Mouse (Mus musculus): ENCODE results near the gene Vldlr.

Vldlr gene

DNA sequence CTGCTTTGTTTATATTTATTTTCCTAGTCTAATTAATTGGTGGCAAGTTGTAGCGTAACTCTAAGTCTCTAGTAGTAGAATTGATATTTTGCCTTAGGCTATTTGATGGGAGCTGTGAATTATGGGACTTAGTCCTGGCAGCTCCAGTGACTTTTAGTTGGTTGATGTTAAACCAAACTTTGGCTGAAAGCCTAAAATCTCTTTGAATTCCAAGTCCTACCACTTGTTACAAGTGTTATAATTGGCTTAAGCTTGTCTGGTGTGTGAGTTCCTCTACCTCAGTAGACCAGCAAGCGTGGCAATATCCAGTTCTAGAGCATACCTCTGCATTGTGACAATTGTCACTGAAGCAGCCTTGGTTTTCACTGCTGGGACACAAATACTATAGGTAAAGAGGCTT is 17.1 kb downstream of the Vldlr start:
- no peak for DNase-seq (ENCODE audit: low spot score)

DNA sequence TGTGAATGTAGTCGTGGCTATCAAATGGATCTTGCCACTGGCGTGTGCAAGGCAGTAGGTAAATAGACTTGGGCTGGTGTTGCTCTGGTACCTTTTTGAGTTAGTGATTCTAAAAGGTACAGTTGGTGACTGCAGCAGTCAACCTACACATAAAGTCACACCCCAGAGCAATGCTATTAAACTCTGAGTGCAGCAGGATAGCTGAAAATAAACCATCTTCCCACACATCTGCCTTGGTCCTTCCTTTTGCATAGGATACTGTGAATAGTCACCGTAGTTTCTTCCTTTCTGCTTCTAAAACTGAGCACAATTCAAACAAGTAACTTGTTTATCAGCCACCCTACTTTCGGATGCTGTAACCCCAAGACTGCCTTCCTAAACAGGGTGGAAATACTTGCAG is 23.6 kb downstream of the Vldlr start:
- DNase-seq (ENCODE audit: low spot score): no peak

DNA sequence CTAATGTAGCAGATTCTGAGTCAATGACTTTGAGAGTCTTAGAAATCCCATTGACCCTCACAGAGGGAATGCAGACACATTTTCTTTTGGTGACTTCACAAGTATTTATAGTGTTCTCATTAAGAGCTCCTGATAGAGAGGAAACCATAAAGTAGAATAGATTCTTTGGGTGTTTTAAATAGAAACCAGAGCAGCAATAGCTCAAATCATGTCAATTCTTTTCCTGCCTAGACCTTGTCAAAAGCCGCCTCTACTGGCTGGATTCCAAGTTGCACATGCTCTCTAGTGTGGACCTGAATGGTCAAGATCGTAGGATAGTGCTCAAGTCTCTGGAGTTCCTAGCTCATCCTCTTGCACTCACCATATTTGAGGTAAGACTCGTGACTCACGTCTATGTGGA is 27.2 kb downstream of the Vldlr start:
- no peak for DNase-seq (ENCODE audit: low spot score)

DNA sequence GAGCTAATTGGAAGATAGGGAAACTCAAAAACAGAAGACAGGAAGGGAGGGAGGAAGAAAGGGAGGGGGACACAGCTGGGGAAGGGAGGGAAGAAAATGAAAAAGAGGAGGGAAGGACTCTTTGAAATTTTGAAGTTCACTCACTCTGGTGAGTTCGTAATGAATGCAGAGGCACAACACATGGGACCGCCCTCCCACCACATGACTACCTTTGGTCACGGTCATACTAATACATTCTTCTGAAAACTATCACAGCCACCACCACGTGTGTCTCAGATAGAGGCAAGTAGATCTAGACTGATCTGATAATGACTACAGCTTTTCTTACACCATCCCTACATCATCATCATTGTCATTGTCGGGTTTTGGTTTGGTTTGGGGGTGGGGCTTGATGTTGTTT is 38.5 kb downstream of the Vldlr start:
- DNase-seq (ENCODE audit: low spot score): no peak

DNA sequence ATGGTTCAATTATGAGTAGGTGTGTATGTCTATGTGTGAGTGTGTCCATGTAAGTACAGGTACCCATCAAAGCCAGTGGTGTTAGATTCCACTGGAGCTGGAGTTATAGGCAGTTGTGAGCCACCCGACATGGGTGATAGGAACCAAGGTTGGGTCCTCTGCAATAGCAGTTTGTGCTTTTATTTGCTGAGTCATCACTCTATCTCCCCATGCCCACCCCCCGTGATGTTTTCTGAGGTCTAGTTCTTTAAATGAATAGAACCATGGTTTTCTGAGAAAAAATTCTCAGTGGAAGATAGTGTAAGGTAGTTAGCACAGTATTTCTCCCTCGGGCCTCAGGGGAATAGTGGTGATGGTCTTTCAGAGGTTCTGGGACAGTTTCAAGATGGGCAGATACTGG is 39.4 kb downstream of the Vldlr start:
- no peak for DNase-seq (ENCODE audit: low spot score)

DNA sequence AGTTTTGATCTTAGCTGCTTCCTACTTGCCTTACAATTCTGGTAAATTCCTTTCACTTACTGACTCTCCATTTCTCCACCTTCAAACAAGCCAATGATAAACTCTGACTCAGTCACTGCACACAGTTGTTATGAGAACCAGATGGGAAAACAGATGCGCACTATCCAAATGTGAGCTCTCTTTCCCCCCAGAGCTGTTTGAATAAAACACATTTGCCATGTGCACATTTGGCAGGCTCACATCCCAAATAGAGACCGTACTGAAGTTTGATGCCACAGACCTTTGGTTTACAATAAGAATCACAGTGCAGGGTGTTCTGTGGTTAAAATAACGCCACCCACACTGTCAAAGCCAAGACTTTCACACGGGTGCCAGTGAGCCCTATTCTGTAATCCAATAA is 43.8 kb downstream of the Vldlr start:
- no peak for DNase-seq (ENCODE audit: low spot score)

DNA sequence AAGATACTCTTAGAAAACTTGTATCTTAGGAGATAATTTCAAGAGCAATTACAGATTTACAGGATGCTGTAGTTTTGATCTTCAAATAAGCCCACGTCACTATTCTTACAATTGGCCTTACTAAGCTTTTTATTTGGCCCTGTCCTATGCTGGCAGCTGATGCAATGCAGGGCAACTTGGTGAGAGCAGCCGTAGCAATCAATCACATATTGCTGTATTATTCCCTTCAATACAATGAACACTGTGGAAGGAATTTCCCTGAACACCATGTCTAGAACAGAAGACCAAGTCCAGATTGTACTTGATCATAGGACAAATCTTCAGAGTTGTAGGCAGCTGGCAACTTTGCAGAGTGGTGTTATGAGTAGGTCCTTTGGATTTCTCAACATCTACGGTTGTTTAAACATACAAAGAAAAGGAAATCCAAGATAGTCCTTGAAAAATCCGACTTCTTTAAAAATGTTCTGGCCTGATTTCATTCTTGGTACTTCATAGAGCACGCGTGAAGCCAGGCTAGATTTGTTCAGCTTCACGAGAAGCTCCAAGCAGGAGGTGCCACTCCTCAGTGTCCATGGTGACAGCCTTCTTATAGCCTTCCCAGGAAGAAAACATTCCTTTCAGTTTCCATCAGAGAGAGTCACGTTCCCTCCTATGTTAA is 44.5 kb downstream of the Vldlr start:
- DNase-seq (ENCODE audit: low spot score): no peak

DNA sequence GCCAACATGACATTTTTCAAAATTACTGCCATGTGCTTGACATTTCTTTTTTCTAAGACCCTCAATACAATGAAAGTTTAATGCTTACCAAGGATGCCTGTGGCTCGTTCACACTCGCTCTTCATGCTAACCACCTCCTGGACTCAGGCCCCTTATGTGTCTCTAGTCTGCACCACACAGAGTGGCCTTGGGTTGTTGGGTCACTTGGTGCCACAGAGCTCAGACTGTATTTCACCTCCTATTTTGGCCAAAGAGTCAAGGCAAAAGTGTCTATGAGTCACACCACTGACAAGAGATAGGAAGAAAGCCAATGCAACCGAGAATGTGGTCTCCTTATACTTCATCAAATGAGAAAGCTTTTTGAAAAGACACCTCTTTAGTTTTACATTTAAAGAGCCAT is 45.9 kb downstream of the Vldlr start:
- no peak for DNase-seq (ENCODE audit: low spot score)

DNA sequence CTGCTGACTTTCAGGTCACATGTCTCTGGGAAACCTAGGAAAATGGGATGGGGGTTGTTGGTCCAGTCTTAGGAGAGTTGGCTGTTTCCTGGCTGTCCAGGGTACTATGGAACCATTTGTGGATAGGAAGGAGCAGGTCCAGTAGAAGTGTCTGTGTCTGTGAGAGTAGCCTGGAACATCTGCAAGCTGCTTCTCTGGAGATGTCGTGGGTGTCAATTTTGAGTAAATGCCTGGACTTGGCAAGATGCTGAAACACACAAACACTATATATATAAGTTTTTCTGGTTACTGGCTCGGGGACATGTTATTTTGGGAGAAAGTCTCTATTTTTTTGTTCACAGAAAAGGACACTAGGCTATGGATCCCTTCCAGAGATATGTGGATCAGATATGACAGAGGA is 57.1 kb downstream of the Vldlr start:
- no peak for DNase-seq (ENCODE audit: low spot score)

DNA sequence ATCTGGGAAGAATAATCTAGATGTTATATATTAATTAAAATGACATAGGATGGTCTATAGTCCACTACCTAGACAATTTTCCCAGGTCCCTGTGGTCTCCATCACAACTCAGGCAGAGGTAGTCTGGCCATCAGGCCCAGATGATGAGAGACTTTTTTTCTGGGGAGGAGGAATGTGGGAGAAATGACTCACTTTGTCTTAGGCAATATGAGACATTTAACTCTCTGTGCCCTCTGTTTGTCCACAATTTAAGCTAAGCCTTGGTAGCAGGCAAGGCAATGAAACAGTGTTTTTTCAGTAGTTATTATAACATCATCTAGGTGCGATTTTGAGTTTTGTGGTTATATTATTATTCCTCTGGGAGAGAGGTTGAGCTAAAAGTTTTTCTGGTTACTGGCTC is 58.1 kb downstream of the Vldlr start:
- no peak for DNase-seq (ENCODE audit: low spot score)

DNA sequence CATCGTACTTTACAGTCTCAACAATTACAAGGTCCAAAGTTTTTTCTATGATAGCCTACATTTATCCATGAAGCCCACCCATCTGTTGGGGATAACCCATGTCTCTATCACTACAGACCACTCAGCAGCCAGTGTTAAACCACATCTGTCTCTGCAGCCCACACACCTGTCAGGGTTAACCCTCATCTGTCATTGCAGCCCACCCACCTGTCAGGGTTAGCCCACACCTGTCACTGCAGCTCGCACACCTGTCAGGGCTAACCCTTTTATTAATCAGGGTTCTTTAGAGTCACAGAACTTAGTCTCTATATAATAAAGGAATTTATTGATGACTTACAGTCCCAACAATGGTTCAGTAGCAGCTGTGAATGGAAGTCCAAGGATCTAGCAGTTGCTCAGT is 62.9 kb downstream of the Vldlr start:
- no peak for DNase-seq (ENCODE audit: low spot score)
